Mouse (Mus musculus) liver, embryonic 16.5 days (tissue): Measurements from ENCODE around the gene Prl7a2. TPM values are rescaled to one million over a fixed set of nuclear protein-coding genes. Genes with fewer than 3 reads are reported as not detected.

Experiments
- ATAC-seq: fragments of 200-750 bp; cut with Nextera tagmentation; 2 replicates; pipeline ENCODE4 v1.8.0; 2017; ENCODE audit warnings: low read depth, mild to moderate bottlenecking, moderate number of reproducible peaks, moderate library complexity
- H3K27ac ChIP-seq: fragments of 300-500 bp; sonication (generic); 2 replicates; pipeline ENCODE4 v1.5.1; 2014; ENCODE audit warnings: mild to moderate bottlenecking, low read length
- H3K27me3 ChIP-seq: fragments of 300-500 bp; sonication (generic); 2 replicates; pipeline ENCODE4 v1.6.1; 2014; ENCODE audit warnings: low read depth, low read length, mixed read lengths; ENCODE audit not compliant: control insufficient read depth, insufficient read depth
- H3K36me3 ChIP-seq: fragments of 300-500 bp; sonication (generic); 2 replicates; pipeline ENCODE4 v1.6.1; 2014; ENCODE audit warnings: mild to moderate bottlenecking; ENCODE audit not compliant: control insufficient read depth, insufficient read depth
- H3K4me1 ChIP-seq: fragments of 300-500 bp; sonication (generic); 2 replicates; pipeline ENCODE4 v1.6.1; 2014; ENCODE audit warnings: low read depth, low read length, mixed read lengths; ENCODE audit not compliant: control insufficient read depth
- H3K4me2 ChIP-seq: fragments of 300-500 bp; sonication (generic); 2 replicates; pipeline ENCODE4 v1.6.1; 2014; ENCODE audit warnings: low read depth, low read length, mixed read lengths
- H3K4me3 ChIP-seq: fragments of 300-500 bp; sonication (generic); 2 replicates; pipeline ENCODE4 v1.5.1; 2014; ENCODE audit warnings: low read depth, mild to moderate bottlenecking, low read length
- H3K9ac ChIP-seq: fragments of 300-500 bp; sonication (generic); 2 replicates; pipeline ENCODE4 v1.6.1; 2014; ENCODE audit warnings: low read depth, low read length
- H3K9me3 ChIP-seq: fragments of 300-500 bp; sonication (generic); replicated peaks from 2 replicates; pipeline ENCODE4 v1.6.1; 2016; ENCODE audit warnings: low read length; ENCODE audit not compliant: control insufficient read depth
- WGBS: fragments of 180-500 bp; shearing (Covaris S2); extraction: QIAGEN DNeasy Blood & Tissue Kit; methylation state at CpG from one replicate; pipeline ENCODE4 v1.1.7; 2014; ENCODE audit not compliant: insufficient replicate concordance; 5-methylcytosine and 5-hydroxymethylcytosine counted together
- polyA plus RNA-seq: library from polyadenylated mRNA; unstranded; fragments of >200 nt; fragmentation: Nextera tagmentation; extraction: Ambion mirVana; gene quantifications from 2 replicates; pipeline ENCODE4 v1.2.1, GENCODE M21; 2015

Gene Prl7a2
- not detected in 2 replicates for polyA plus RNA-seq

GRCm38 (mm10) chr13:27667936-27668335 lies at the start of gene Prl7a2:
TSS of gene Prl7a2 (minus strand) at chr13:27668036.
- Histone ChIP-seq H3K4me2 (no peak within 1 kb of the TSS), H3K36me3 (no peaks in the 10 kb centered on the region), H3K27ac (no peak within 1 kb of the TSS), H3K27me3 (no peaks in the 10 kb centered on the region), H3K9me3 (no peaks in the 10 kb centered on the region), H3K4me3 (no peak within 1 kb of the TSS), H3K4me1 (no peaks in the 10 kb centered on the region), H3K9ac (no peak within 1 kb of the TSS)
- 60% methylated on average over 4 of the region's 4 CpGs for WGBS
- ATAC-seq, result no peak

GRCm38 (mm10) chr13:27716636-27717035 lies 48.8 kb upstream of the Prl7a2 start, which contains the start of gene Prl7d1:
TSS of gene Prl7d1 (minus strand) at chr13:27716736.
- no peak within 1 kb of the TSS for H3K9ac ChIP-seq
- no peaks in the 10 kb centered on the region for H3K4me1 ChIP-seq
- H3K27ac ChIP-seq, result no peak within 1 kb of the TSS
- no peak within 1 kb of the TSS for H3K4me2 ChIP-seq
- H3K36me3 ChIP-seq, result no peaks in the 10 kb centered on the region
- H3K9me3 ChIP-seq, result no peaks in the 10 kb centered on the region
- no peak within 1 kb of the TSS for H3K4me3 ChIP-seq
- H3K27me3 ChIP-seq, result no peaks in the 10 kb centered on the region
- 65% methylated on average over 5 of the region's 5 CpGs for WGBS
- ATAC-seq, result no peak

GRCm38 (mm10) chr13:27706521-27706920 lies 38.7 kb upstream of the Prl7a2 start:
- Histone ChIP-seq H3K27ac (no peak overlapping the region), H3K4me3 (no peak overlapping the region), H3K9ac (no peak overlapping the region), H3K4me2 (no peak overlapping the region), H3K9me3 (no peaks in the 10 kb centered on the region), H3K36me3 (no peaks in the 10 kb centered on the region), H3K4me1 (no peaks in the 10 kb centered on the region), H3K27me3 (no peaks in the 10 kb centered on the region)
- ATAC-seq, result no peak
- WGBS, result 39% methylated on average over 2 of the region's 2 CpGs

GRCm38 (mm10) chr13:27660747-27661146 lies 7.1 kb downstream of the Prl7a2 start:
- Histone ChIP-seq H3K9me3 (no peaks in the 10 kb centered on the region), H3K4me3 (no peak overlapping the region), H3K36me3 (no peaks in the 10 kb centered on the region), H3K27me3 (no peaks in the 10 kb centered on the region), H3K9ac (no peak overlapping the region), H3K4me1 (no peaks in the 10 kb centered on the region), H3K27ac (no peak overlapping the region), H3K4me2 (no peak overlapping the region)
- 44% methylated on average over 2 of the region's 2 CpGs for WGBS
- no peak for ATAC-seq

- no peak within 1 kb of the TSS for H3K27ac ChIP-seq
- no peaks in the 10 kb centered on the region for H3K4me1 ChIP-seq
- H3K4me3 ChIP-seq, result no peak within 1 kb of the TSS
- H3K4me2 ChIP-seq, result no peak within 1 kb of the TSS
- no peak within 1 kb of the TSS for H3K9ac ChIP-seq
- no peaks in the 10 kb centered on the region for H3K9me3 ChIP-seq
- WGBS, result 80% methylated on average over 3 of the region's 3 CpGs
- H3K27me3 ChIP-seq, result no peaks in the 10 kb centered on the region
- no peaks in the 10 kb centered on the region for H3K36me3 ChIP-seq
- no peak for ATAC-seq
Observed at GRCm38 (mm10) chr13:27642393-27642792, 25.4 kb downstream of the Prl7a2 start, which contains the start of gene Prl7a1. TSS of gene Prl7a1 (minus strand) at chr13:27642493.

GRCm38 (mm10) chr13:27610482-27610881 lies 57.4 kb downstream of the Prl7a2 start, which contains the start of gene Prl7b1:
TSS of gene Prl7b1 (minus strand) at chr13:27610582.
- WGBS, result 39% methylated on average over 4 of the region's 4 CpGs
- no peak for ATAC-seq
- Histone ChIP-seq H3K9ac (no peak within 1 kb of the TSS), H3K36me3 (no peaks in the 10 kb centered on the region), H3K9me3 (no peaks in the 10 kb centered on the region), H3K4me3 (no peak within 1 kb of the TSS), H3K4me1 (no peaks in the 10 kb centered on the region), H3K27me3 (no peaks in the 10 kb centered on the region), H3K27ac (no peak within 1 kb of the TSS), H3K4me2 (no peak within 1 kb of the TSS)

Other genes with a start within 250 kb of the Prl7a2 start
- gene Prl8a6, start 229.3 kb downstream of the Prl7a2 start, polyA plus RNA-seq, result not detected in 2 replicates
- gene Prl8a8, start 154.8 kb downstream of the Prl7a2 start, polyA plus RNA-seq, result not detected in 2 replicates
- gene Prl8a9, start 103.4 kb downstream of the Prl7a2 start, polyA plus RNA-seq, result not detected in 2 replicates
- gene Prl8a1, start 85.9 kb downstream of the Prl7a2 start, polyA plus RNA-seq, result not detected in 2 replicates
- not detected in 2 replicates for gene Prl7b1, start 57.5 kb downstream of the Prl7a2 start, polyA plus RNA-seq
- gene Prl7a1, start 25.5 kb downstream of the Prl7a2 start, polyA plus RNA-seq, result not detected in 2 replicates
- not detected in 2 replicates for gene Prl7d1, start 48.7 kb upstream of the Prl7a2 start, polyA plus RNA-seq
- not detected in 2 replicates for gene Prl7c1, start 112.8 kb upstream of the Prl7a2 start, polyA plus RNA-seq
- gene Prl2a1, start 133.6 kb upstream of the Prl7a2 start, polyA plus RNA-seq, result not detected in 2 replicates
- not detected in 2 replicates for gene Prl2c1, start 181.3 kb upstream of the Prl7a2 start, polyA plus RNA-seq